Mouse (Mus musculus) MEL (cell line): Measurements from ENCODE around the gene Krt7.

Experiments
- CTCF ChIP-seq, 3 experiments: IDR thresholded peaks in 2 of 3; conservative IDR thresholded peaks in 1 of 3; 2 replicates each; pipeline ENCODE4 v1.5.1; 2011 to 2012; ENCODE audit warnings: low read length in 3 of 3, low read depth in 2 of 3, mild to moderate bottlenecking in 2 of 3, improper control_type of control experiment in 1 of 3, inconsistent platforms in 1 of 3, mixed read lengths in 1 of 3, moderate library complexity in 1 of 3; ENCODE audit not compliant: control insufficient read depth in 1 of 3, insufficient read depth in 1 of 3, poor library complexity in 1 of 3, severe bottlenecking in 1 of 3
- ELF1 ChIP-seq: IDR thresholded peaks from 2 replicates; pipeline ENCODE4 v1.6.1; 2014; ENCODE audit warnings: low read depth, mild to moderate bottlenecking, inconsistent platforms, low read length, improper control_type of control experiment, moderate library complexity
- EP300 ChIP-seq, 2 experiments: IDR thresholded peaks; 2 replicates each; pipeline ENCODE4 v1.6.1; 2011; ENCODE audit warnings: improper control_type of control experiment in 2 of 2, low read length in 2 of 2, low read depth in 1 of 2, mild to moderate bottlenecking in 1 of 2
- KAT2A ChIP-seq: conservative IDR thresholded peaks from 2 replicates; pipeline ENCODE4 v1.6.1; 2012; ENCODE audit warnings: low read depth, low read length, improper control_type of control experiment, inconsistent platforms
- NRF1 ChIP-seq: IDR thresholded peaks from 2 replicates; pipeline ENCODE4 v1.6.1; 2014; ENCODE audit warnings: low read depth, mild to moderate bottlenecking, inconsistent platforms, low read length, improper control_type of control experiment, moderate library complexity; ENCODE audit not compliant: poor library complexity, insufficient read depth, severe bottlenecking
- POLR2A ChIP-seq, 2 experiments: IDR thresholded peaks; 2 replicates each; pipeline ENCODE4 v1.6.1; 2011 to 2012; ENCODE audit warnings: low read length in 2 of 2, mild to moderate bottlenecking in 2 of 2, control low read depth in 1 of 2, improper control_type of control experiment in 1 of 2, low read depth in 1 of 2, moderate library complexity in 1 of 2; ENCODE audit not compliant: control insufficient read depth in 1 of 2, insufficient read depth in 1 of 2, poor library complexity in 1 of 2
- POLR2AphosphoS5 ChIP-seq: IDR thresholded peaks from 2 replicates; pipeline ENCODE4 v1.6.1; 2012; ENCODE audit warnings: low read depth, borderline replicate concordance, mild to moderate bottlenecking, inconsistent platforms, low read length, moderate library complexity, mixed read lengths
- TCF12 ChIP-seq: IDR thresholded peaks from 2 replicates; pipeline ENCODE4 v1.6.1; 2014; ENCODE audit warnings: low read depth, mild to moderate bottlenecking, inconsistent platforms, low read length, improper control_type of control experiment, moderate library complexity

GRCm38 (mm10) chr15:101385064-101385463, 25.8 kb upstream of the Krt7 start:
- TF ChIP-seq EP300 (IDR thresholded peaks at IDR 0.05; ENCODE audit: low read depth in 1 of 2, low read length in 2 of 2): no peak
- no peak for TF ChIP-seq ELF1
- no peak for TF ChIP-seq POLR2A (IDR thresholded peaks at IDR 0.05; ENCODE audit: control insufficient read depth in 1 of 2, insufficient read depth in 1 of 2, low read depth in 1 of 2, low read length in 2 of 2, poor library complexity in 1 of 2)
- no peak for TF ChIP-seq TCF12
- TF ChIP-seq NRF1: no peak
- no peak for TF ChIP-seq POLR2AphosphoS5
- TF ChIP-seq CTCF (IDR thresholded peaks at IDR 0.05 in 2 of 3, conservative IDR thresholded peaks at IDR 0.05 in 1 of 3; ENCODE audit: control insufficient read depth in 1 of 3, insufficient read depth in 1 of 3, low read depth in 2 of 3, low read length in 3 of 3, poor library complexity in 1 of 3, severe bottlenecking in 1 of 3): no peak
- TF ChIP-seq KAT2A: no peak
